Mouse (Mus musculus) heart, postnatal 0 days (tissue): Measurements from ENCODE around the gene Tent4a.

ENCODE experiments used
- CTCF ChIP-seq: IDR thresholded peaks from 2 replicates; pipeline ENCODE4 v1.5.1; 2016; ENCODE audit warnings: antibody characterized with exemption, control low read depth, low read depth
- EP300 ChIP-seq: IDR thresholded peaks from 2 replicates; pipeline ENCODE4 v1.6.1; 2016; ENCODE audit warnings: antibody characterized with exemption, low read depth

- peak; percentile 18; the same call in 1 of the 2 replicates for TF ChIP-seq CTCF
- no peak for TF ChIP-seq EP300
Measured at GRCm38 (mm10) chr13:69549980-69550379, 15.6 kb upstream of the Tent4a start.
